Mouse (Mus musculus): ENCODE measurements around the gene Myo15b.

GRCm38 (mm10) chr11:115919073-115919472 is 60.9 kb downstream of the Myo15b start:
- TF ChIP-seq CTCF (IDR thresholded peaks at IDR 0.05) (no peak), POLR2A (IDR thresholded peaks at IDR 0.05; ENCODE audit: insufficient read depth, low read depth, low read length) (no peak), EP300 (IDR thresholded peaks at IDR 0.05; ENCODE audit: insufficient read depth, low read depth, low read length) (no peak)
